Mouse (Mus musculus): Measurements from ENCODE around the gene Grin1. TPM values are rescaled to one million over a fixed set of nuclear protein-coding genes. Genes with fewer than 3 reads are reported as not detected.

Gene Grin1
- total and polyA plus RNA-seq, 3 experiments: 0.07 TPM; not detected in 2

- DNase-seq (ENCODE audit: low read depth, low spot score): peak; percentile 91
- no peaks in the 10 kb centered on the region for H3K9me3 ChIP-seq (replicated peaks; ENCODE audit: insufficient read depth, low read length)
Measured at GRCm38 (mm10) chr2:25278928-25279882, 39.8 kb downstream of the Grin1 start.

GRCm38 (mm10) chr2:25273010-25273409 is 46.0 kb downstream of the Grin1 start:
- H3K4me1 ChIP-seq (ENCODE audit: control insufficient read depth in 1 of 2, insufficient read depth in 2 of 2, low read length in 2 of 2): peaks cover 0 to 15% of the 10 kb centered on the region in 2 experiments; a peak in 3 of 4 replicates
- no peak overlapping the region for H3K27ac ChIP-seq (ENCODE audit: control insufficient read depth, low read depth, low read length)
- H3K9ac ChIP-seq (ENCODE audit: control insufficient read depth, low read depth, low read length, poor library complexity, severe bottlenecking): peak overlapping the region; percentile 82
- no peaks in the 10 kb centered on the region for H3K27me3 ChIP-seq (ENCODE audit: control insufficient read depth in 1 of 2, insufficient read depth in 2 of 2, low read length in 2 of 2)
- peak overlapping the region; percentile 65 to 78 for H3K4me3 ChIP-seq (ENCODE audit: control insufficient read depth in 1 of 2, insufficient read depth in 1 of 2, low read depth in 2 of 2, low read length in 2 of 2)
- peaks cover 26% of the 10 kb centered on the region for H3K79me2 ChIP-seq (ENCODE audit: control insufficient read depth, insufficient read depth, low read length, poor library complexity)
- no peak for DNase-seq (ENCODE audit: low read depth, low spot score)
- H3K36me3 ChIP-seq (ENCODE audit: control insufficient read depth in 1 of 2, insufficient read depth in 2 of 2, low read length in 2 of 2): peaks cover 1 to 16% of the 10 kb centered on the region in 2 experiments
- H3K9me3 ChIP-seq (replicated peaks; ENCODE audit: insufficient read depth, low read length): no peaks in the 10 kb centered on the region
- TF ChIP-seq UBTF (IDR thresholded peaks at IDR 0.05; ENCODE audit: borderline replicate concordance, insufficient read depth, low read depth, low read length) (no peak), POLR2A (IDR thresholded peaks at IDR 0.05; ENCODE audit: control insufficient read depth in 1 of 2, insufficient read depth in 1 of 2, low read depth in 1 of 2, low read length in 2 of 2, poor library complexity in 1 of 2) (no peak), MEF2A (IDR thresholded peaks at IDR 0.05; ENCODE audit: extremely low read depth, insufficient replicate concordance, low read depth, low read length, poor library complexity, severe bottlenecking) (no peak), SIN3A (IDR thresholded peaks at IDR 0.05; ENCODE audit: low read length) (no peak), JUND (IDR thresholded peaks at IDR 0.05; ENCODE audit: low read depth, low read length) (no peak), KAT2A (conservative IDR thresholded peaks at IDR 0.05; ENCODE audit: low read depth, low read length) (no peak), NRF1 (IDR thresholded peaks at IDR 0.05; ENCODE audit: insufficient read depth, low read depth, low read length, poor library complexity, severe bottlenecking) (no peak), ZMIZ1 (IDR thresholded peaks at IDR 0.05; ENCODE audit: low read depth, low read length) (no peak), ZC3H11A (IDR thresholded peaks at IDR 0.05; ENCODE audit: low read depth, low read length) (no peak), ZNF384 (IDR thresholded peaks at IDR 0.05; ENCODE audit: low read depth, low read length) (no peak), TAL1 (IDR thresholded peaks at IDR 0.05; ENCODE audit: low read length) (no peak), ZKSCAN1 (IDR thresholded peaks at IDR 0.05; ENCODE audit: low read depth, low read length) (no peak)

More at GRCm38 (mm10) chr2:25278928-25279882, 39.8 kb downstream of the Grin1 start:
- TF ChIP-seq CTCF (IDR thresholded peaks at IDR 0.05 in 2 of 3, conservative IDR thresholded peaks at IDR 0.05 in 1 of 3; ENCODE audit: control insufficient read depth in 1 of 3, insufficient read depth in 1 of 3, low read depth in 2 of 3, low read length in 3 of 3, poor library complexity in 1 of 3, severe bottlenecking in 1 of 3): peak; percentile 81 to 99 (median 82)
- no peak for TF ChIP-seq ETS1 (IDR thresholded peaks at IDR 0.05; ENCODE audit: low read depth, low read length)
- TF ChIP-seq KAT2A (conservative IDR thresholded peaks at IDR 0.05; ENCODE audit: low read depth, low read length): no peak
- TF ChIP-seq JUND (IDR thresholded peaks at IDR 0.05; ENCODE audit: low read depth, low read length): no peak
- TF ChIP-seq SMC3 (IDR thresholded peaks at IDR 0.05; ENCODE audit: low read depth, low read length): peak; percentile 80
- no peak for TF ChIP-seq RCOR1 (IDR thresholded peaks at IDR 0.05; ENCODE audit: low read depth, low read length)
- TF ChIP-seq GATA1 (IDR thresholded peaks at IDR 0.05; ENCODE audit: low read depth, low read length): no peak
- TF ChIP-seq MEF2A (IDR thresholded peaks at IDR 0.05; ENCODE audit: extremely low read depth, insufficient replicate concordance, low read depth, low read length, poor library complexity, severe bottlenecking): no peak
- TF ChIP-seq USF2 (IDR thresholded peaks at IDR 0.05; ENCODE audit: borderline replicate concordance in 1 of 2, insufficient read depth in 1 of 2, low read depth in 1 of 2, low read length in 2 of 2): no peak
- TF ChIP-seq MAX (IDR thresholded peaks at IDR 0.05; ENCODE audit: low read length): no peak
- no peak for TF ChIP-seq TAL1 (IDR thresholded peaks at IDR 0.05; ENCODE audit: low read length)
- TF ChIP-seq POLR2A (IDR thresholded peaks at IDR 0.05; ENCODE audit: control insufficient read depth in 1 of 2, insufficient read depth in 1 of 2, low read depth in 1 of 2, low read length in 2 of 2, poor library complexity in 1 of 2): no peak
- TF ChIP-seq ZMIZ1 (IDR thresholded peaks at IDR 0.05; ENCODE audit: low read depth, low read length): no peak
- peak; percentile 40 for TF ChIP-seq ZC3H11A (IDR thresholded peaks at IDR 0.05; ENCODE audit: low read depth, low read length)
- TF ChIP-seq NELFE (IDR thresholded peaks at IDR 0.05; ENCODE audit: low read depth, low read length): no peak
- TF ChIP-seq MAFK (IDR thresholded peaks at IDR 0.05; ENCODE audit: borderline replicate concordance, low read depth, low read length): no peak
- peak; percentile 70 for TF ChIP-seq RAD21 (IDR thresholded peaks at IDR 0.05; ENCODE audit: low read depth, low read length)
- no peak for TF ChIP-seq CHD2 (IDR thresholded peaks at IDR 0.05; ENCODE audit: low read length)
- no peak for TF ChIP-seq POLR2AphosphoS5 (IDR thresholded peaks at IDR 0.05; ENCODE audit: borderline replicate concordance, low read depth, low read length)
- no peak for TF ChIP-seq ZNF384 (IDR thresholded peaks at IDR 0.05; ENCODE audit: low read depth, low read length)
- no peak for TF ChIP-seq MAZ (IDR thresholded peaks at IDR 0.05; ENCODE audit: low read depth, low read length)
- TF ChIP-seq HCFC1 (IDR thresholded peaks at IDR 0.05; ENCODE audit: low read depth, low read length): no peak
- TF ChIP-seq ZKSCAN1 (IDR thresholded peaks at IDR 0.05; ENCODE audit: low read depth, low read length): no peak
- no peak for TF ChIP-seq E2F4 (IDR thresholded peaks at IDR 0.05; ENCODE audit: borderline replicate concordance, low read depth, low read length)
- no peak for TF ChIP-seq MXI1 (IDR thresholded peaks at IDR 0.05; ENCODE audit: low read depth, low read length)
- no peak for TF ChIP-seq MYC (IDR thresholded peaks at IDR 0.05; ENCODE audit: low read depth, low read length)
- TF ChIP-seq EP300 (IDR thresholded peaks at IDR 0.05; ENCODE audit: low read depth in 1 of 2, low read length in 2 of 2): no peak
- 0 out of 2 replicates have a peak, but pooled peaks have one; percentile 33 for TF ChIP-seq TBP (IDR thresholded peaks at IDR 0.05; ENCODE audit: low read depth, low read length)
- no peak for TF ChIP-seq GABPA (IDR thresholded peaks at IDR 0.05; ENCODE audit: low read depth, low read length)
- no peak for TF ChIP-seq POLR2AphosphoS2 (IDR thresholded peaks at IDR 0.05; ENCODE audit: low read length)
- no peak for TF ChIP-seq UBTF (IDR thresholded peaks at IDR 0.05; ENCODE audit: borderline replicate concordance, insufficient read depth, low read depth, low read length)
- Histone ChIP-seq H3K4me3 (ENCODE audit: control insufficient read depth in 1 of 2, insufficient read depth in 1 of 2, low read depth in 2 of 2, low read length in 2 of 2) (no peak overlapping the region), H3K9ac (ENCODE audit: control insufficient read depth, low read depth, low read length, poor library complexity, severe bottlenecking) (no peak overlapping the region), H3K79me2 (ENCODE audit: control insufficient read depth, insufficient read depth, low read length, poor library complexity) (no peaks in the 10 kb centered on the region), H3K27me3 (ENCODE audit: control insufficient read depth in 1 of 2, insufficient read depth in 2 of 2, low read length in 2 of 2) (no peaks in the 10 kb centered on the region), H3K36me3 (ENCODE audit: control insufficient read depth in 1 of 2, insufficient read depth in 2 of 2, low read length in 2 of 2) (peaks cover 0 to 1% of the 10 kb centered on the region in 2 experiments; a peak in 2 of 4 replicates), H3K4me1 (ENCODE audit: control insufficient read depth in 1 of 2, insufficient read depth in 2 of 2, low read length in 2 of 2) (no peaks in the 10 kb centered on the region), H3K27ac (ENCODE audit: control insufficient read depth, low read depth, low read length) (no peak overlapping the region)

Measured in MEL (cell line).